Mouse (Mus musculus): ENCODE results near the gene Usp6nl.

Usp6nl gene

GRCm38 (mm10) chr2:6378590-6379205 is 56.2 kb downstream of the Usp6nl start:
- no peak for DNase-seq

GRCm38 (mm10) chr2:6379731-6380212 is 57.3 kb downstream of the Usp6nl start:
- no peak for DNase-seq

GRCm38 (mm10) chr2:6380401-6380800 is 57.9 kb downstream of the Usp6nl start:
- no peak for DNase-seq

- DNase-seq: no peak
These were observed 62.1 kb downstream of the Usp6nl start for GRCm38 (mm10) chr2:6384407-6385146.

- no peak for DNase-seq
These were observed 66.7 kb downstream of the Usp6nl start for GRCm38 (mm10) chr2:6389162-6389561.

- DNase-seq: peak; percentile 28
These were observed 68.8 kb downstream of the Usp6nl start for GRCm38 (mm10) chr2:6391261-6391660.

GRCm38 (mm10) chr2:6391940-6392339 is 69.5 kb downstream of the Usp6nl start:
- no peak for DNase-seq

- no peak for DNase-seq
These were observed 73.6 kb downstream of the Usp6nl start for GRCm38 (mm10) chr2:6395851-6396625.

- DNase-seq: no peak
These were observed 74.2 kb downstream of the Usp6nl start for GRCm38 (mm10) chr2:6396626-6397146.

GRCm38 (mm10) chr2:6397166-6397565 is 74.7 kb downstream of the Usp6nl start:
- DNase-seq: no peak

- no peak for DNase-seq
These were observed 76.4 kb downstream of the Usp6nl start for GRCm38 (mm10) chr2:6398826-6399225.

GRCm38 (mm10) chr2:6401039-6401438 is 78.6 kb downstream of the Usp6nl start:
- no peak for DNase-seq

- no peak for DNase-seq
These were observed 80.9 kb downstream of the Usp6nl start for GRCm38 (mm10) chr2:6403375-6403774.

GRCm38 (mm10) chr2:6403991-6404390 is 81.5 kb downstream of the Usp6nl start:
- no peak for DNase-seq

GRCm38 (mm10) chr2:6404627-6405026 is 82.2 kb downstream of the Usp6nl start:
- DNase-seq: no peak

GRCm38 (mm10) chr2:6405059-6406033 is 82.9 kb downstream of the Usp6nl start:
- DNase-seq: peak; percentile 71

GRCm38 (mm10) chr2:6407711-6408110 is 85.2 kb downstream of the Usp6nl start:
- no peak for DNase-seq

- no peak for DNase-seq
These were observed 90.2 kb downstream of the Usp6nl start for GRCm38 (mm10) chr2:6412645-6413044.

- no peak for DNase-seq
These were observed 91.3 kb downstream of the Usp6nl start for GRCm38 (mm10) chr2:6413723-6414122.

GRCm38 (mm10) chr2:6414400-6414799 is 91.9 kb downstream of the Usp6nl start:
- DNase-seq: no peak

- DNase-seq: no peak
These were observed 94.7 kb downstream of the Usp6nl start for GRCm38 (mm10) chr2:6417158-6417557.
